Mouse (Mus musculus): ENCODE measurements around the gene Vmn2r21. TPM values are rescaled to one million over a fixed set of nuclear protein-coding genes. Genes with fewer than 3 reads are reported as not detected.
"Not testable (repeated sequence)": the region's sequence is repeated elsewhere in the genome, so short reads cannot be mapped to it uniquely, and the experiment has no call there.

The Vmn2r21 gene
- not detected in 2 replicates for total RNA-seq (2021)
- long read RNA-seq: 0 reads

- not testable (repeated sequence) for DNase-seq
Measured at GRCm38 (mm10) chr6:123533306-123533705, at the start of gene Vmn2r21. Gene Vmn2r21, minus strand, starts transcription at chr6:123533406.

DNA sequence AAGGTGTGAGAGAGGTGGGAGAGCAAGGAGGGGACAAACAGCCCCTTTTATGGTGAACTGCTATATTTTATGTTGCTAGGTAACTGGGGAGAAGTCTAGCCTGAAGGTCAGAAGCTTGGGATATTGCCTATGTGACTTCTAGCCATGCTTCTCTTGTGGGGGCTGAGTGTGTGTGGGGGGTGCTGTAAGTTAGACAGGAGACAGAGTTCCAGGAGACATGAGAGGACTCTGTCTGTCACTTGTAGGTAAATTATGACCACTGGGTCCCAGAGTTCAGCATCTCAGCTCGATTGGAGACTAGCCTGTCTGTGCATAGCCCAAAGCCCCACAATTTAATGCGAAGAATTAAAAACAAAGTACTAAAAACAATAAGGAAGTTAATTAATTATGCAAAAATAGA, 41.5 kb upstream of the Vmn2r21 start:
- not testable (repeated sequence) for DNase-seq

GRCm38 (mm10) chr6:123539755-123540154, 6.5 kb upstream of the Vmn2r21 start:
- DNase-seq: not testable (repeated sequence)

DNA sequence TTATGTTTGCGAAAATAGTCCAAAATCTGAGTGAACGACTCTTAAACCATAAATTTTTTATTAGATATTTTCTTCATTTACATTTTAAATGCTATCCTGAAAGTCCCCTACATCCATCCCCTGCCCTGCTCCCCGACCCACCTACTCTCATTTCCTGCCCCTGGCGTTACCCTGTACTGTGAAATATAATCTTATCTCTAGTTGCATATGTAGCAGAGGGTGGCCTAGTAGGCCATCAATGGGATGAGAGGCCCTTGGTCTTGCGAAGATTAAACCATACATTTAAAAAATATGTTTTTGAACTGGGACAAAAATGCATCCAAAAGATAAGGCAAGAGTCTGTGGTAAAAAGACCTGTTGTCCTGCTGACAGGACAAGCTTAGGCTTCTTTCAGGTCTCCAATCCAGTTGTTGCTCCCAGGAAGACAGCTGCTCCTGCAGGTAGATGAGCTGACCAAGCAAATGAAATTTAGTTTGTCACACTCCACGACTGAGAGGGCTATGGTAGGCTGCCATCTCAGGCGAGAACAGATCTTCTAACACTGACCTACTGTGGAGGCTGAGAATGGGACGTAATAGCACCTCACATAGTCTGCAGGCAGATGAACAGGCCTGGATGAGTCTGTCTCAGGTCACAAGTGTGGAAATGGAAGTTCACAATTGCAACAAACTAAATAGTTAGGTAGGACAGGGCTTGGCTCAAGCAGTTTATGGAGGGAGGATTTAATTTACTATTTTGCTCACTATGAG, 10.8 kb downstream of the Vmn2r21 start:
- DNase-seq: not testable (repeated sequence)

GRCm38 (mm10) chr6:123473045-123473444, 60.2 kb downstream of the Vmn2r21 start:
- DNase-seq: not testable (repeated sequence)

- DNase-seq: not testable (repeated sequence)
Measured at GRCm38 (mm10) chr6:123472458-123472987, 60.7 kb downstream of the Vmn2r21 start.

DNA sequence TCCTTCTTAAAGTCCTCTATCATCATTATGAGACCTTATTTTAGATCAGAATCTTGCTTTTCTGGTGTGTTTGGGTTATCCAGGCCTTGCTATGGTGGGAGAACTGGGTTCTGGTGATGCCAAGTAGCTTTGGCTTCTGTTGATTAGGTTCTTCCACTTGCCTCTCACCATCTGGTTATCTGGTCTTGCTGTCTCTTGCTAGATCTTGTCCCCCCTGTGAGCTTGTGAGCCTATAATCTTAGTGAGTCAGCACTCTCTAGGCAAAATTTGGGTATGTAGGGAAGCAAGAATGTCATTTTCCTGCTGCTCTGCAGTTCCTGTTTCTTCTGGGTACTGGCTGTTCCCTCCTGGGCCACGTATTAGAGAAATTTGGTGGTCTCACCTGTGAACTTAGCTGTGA, 64.6 kb downstream of the Vmn2r21 start:
- not testable (repeated sequence) for DNase-seq

Other genes with a start within 250 kb of the Vmn2r21 start
- gene Clec4e, start 243.5 kb downstream of the Vmn2r21 start, total RNA-seq (2021): not detected in 2 replicates
- gene Vmn2r19, start 225.1 kb downstream of the Vmn2r21 start, total RNA-seq (2021): not detected in 2 replicates
- not detected in 2 replicates for gene Vmn2r20, start 115.3 kb downstream of the Vmn2r21 start, total RNA-seq (2021)
- gene Vmn2r22, start 117.3 kb upstream of the Vmn2r21 start, total RNA-seq (2021): not detected in 2 replicates
- not detected in 2 replicates for gene Vmn2r23, start 169.3 kb upstream of the Vmn2r21 start, total RNA-seq (2021)
- not detected in 2 replicates for gene Vmn2r24, start 245.5 kb upstream of the Vmn2r21 start, total RNA-seq (2021)